Mouse (Mus musculus) urinary bladder, postnatal 4 days (tissue): ENCODE data around the gene Tor1a.

Experiments used
- DNase-seq, 2 experiments: peaks; one replicate each; pipeline ENCODE4 v3.0.0; 2021 to 2022; ENCODE audit warnings: low spot score in 2 of 2

The Tor1a gene

DNA sequence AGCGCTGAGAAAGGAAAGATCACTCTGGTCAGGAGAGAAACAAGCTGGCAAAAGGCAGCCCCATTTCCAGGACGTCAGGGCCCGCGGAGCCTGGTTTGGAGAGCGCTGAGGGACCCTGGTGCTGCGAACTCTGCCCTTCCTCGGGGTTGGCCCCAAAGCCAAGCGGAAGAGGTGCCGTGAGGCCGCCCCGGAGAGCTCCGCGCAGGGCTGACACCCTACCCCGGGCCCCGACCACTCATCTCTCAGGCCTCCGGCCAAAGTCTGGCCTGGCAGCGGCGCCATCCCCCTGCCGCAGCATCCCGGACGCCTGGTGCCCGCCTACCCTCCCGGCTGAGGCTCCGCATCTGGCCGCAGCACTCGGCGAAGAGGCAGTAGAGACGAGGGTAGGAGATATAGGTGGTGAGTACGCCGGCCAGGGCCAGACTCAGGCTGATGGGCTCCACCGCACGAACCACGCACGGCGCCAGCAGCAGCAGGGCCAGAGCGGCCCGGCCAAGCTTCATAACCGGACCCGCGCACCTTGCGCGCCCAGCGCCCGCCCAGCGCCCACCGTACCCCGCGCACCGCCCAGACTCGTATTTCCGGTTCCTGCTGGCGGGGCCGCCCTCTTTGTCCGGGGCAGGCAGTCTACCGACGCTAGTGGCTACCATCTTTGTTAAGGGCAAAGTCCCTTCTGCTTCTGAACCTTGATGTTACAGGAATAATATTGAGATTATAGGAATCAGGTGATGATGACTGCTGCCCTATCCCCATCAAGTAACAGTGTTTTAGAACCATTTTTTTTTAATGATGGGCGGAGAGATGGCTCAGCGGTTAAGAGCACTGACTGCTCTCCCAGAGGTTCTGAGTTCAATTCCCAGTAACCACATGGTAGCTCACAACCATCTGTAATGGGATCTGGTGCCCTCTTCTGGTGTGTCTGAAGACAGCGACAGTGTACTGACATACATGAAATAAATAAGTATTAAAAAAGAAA lies at the start of gene Tor1a:
Gene Tor1a, minus strand, starts transcription at position 582 of the 976 bp plus-strand sequence.
- DNase-seq: peak; percentile 84 to 89

DNA sequence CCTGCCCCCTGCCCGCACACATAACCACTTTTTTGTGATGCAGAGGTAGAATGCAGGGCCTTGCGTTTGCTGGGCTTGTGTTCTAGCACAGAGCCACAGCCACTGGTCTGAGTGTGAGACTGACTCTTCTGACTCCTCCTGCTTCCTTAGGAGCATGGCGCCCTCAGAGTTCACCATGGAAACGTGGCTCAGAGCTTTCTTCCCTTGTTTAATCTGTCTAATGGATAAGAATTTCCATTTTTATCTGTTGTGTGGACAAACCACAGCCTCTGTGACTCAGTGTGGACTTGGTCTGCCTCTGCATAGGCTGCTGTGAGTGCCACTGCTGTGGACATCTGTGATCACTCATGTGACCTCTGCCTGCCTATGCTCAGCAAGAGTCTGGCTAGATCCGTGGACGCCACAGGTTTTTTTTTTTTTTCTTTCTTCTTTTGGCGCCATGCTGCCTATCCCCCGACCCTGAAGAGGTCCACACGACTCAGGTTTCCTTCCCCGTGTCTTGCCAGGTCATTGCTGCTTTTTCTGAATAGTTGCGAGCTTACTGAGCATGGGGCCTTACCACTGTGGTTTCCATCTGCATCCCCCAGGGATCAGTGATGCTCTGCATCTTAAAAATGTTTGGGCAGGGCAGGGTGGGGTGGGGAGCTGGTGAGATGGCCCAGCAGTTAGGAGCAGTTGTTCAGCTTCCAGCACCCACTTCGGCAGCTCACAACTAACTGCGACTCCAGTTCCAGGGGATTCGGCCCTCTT lies 45.8 kb upstream of the Tor1a start:
- no peak for DNase-seq

DNA sequence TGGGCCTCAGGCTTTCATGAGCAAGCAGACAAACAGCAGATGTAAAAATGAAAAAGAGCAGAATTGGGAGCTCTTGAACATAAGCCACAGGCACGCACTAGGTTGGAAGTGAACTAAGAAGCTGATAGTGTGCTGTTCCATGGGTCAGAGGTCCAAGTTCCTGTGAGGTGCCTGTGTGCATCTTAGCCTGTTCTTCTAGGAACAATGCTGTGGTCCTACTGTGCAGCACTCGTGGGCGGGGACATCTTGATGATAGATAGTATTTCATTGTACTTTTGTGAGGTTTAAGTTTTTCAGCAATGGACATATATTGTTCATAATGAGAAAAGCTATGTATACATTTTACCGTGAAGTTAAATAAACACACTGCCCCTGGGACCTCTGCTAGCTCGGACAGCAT lies 39.5 kb upstream of the Tor1a start:
- no peak for DNase-seq

DNA sequence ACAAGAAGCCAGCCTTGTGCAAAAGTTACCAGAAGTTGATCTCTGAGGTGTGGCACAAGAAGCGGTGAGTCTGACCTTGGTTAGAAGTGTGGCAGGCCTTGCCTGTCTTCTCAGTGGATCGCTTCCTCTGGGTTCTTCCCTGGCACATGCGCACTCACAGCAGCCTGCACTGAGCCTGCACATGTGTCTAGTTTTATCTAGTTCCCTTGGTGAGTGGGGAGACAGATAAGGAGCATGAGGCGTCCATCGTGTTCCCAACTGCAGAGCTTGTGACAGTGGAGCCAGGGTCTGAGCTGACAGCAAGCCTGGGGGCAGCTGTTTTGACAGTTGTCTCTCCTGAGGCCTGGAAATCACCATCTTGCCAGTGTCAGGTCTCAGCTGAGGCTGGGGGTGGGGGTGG lies 38.7 kb upstream of the Tor1a start:
- no peak for DNase-seq

DNA sequence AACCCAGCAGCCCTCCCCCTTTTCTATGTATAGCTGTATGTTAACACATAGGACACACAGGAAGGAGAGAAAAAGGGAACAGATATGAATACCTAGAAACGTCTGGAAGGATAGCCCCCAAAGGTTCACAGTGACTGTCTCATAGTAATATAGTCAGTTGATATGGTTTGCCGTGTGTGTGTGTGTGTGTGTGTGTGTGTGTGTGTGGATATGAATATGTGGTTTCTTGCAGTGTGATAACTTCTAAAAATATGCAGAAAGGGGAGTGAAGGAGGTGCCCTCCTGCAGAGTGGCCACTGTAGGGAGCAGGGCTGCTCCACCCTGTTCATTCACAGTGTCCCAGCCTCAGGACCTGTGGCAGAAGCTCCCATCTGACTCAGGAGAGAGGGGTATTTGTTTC lies 37.7 kb upstream of the Tor1a start:
- DNase-seq: no peak

DNA sequence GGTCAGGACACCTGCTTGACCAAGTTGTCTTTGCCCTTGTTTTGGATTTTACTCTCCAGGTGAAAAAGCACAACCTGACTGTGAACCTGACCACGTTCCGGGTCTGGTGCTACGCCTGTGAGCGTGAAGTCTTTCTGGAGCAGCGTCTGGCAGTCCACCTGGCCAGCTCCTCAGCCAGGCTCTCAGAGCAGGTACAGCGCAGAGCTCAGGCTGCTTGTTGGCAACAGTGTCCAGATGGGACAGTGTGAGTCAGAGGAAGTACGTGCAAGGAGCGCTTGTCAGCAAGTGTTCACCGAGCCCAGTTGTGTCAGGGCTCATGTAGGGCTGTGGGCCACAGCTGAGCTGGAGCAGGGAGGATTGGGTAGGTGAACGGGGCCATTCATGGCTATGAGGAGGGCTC lies 35.1 kb upstream of the Tor1a start:
- no peak for DNase-seq

DNA sequence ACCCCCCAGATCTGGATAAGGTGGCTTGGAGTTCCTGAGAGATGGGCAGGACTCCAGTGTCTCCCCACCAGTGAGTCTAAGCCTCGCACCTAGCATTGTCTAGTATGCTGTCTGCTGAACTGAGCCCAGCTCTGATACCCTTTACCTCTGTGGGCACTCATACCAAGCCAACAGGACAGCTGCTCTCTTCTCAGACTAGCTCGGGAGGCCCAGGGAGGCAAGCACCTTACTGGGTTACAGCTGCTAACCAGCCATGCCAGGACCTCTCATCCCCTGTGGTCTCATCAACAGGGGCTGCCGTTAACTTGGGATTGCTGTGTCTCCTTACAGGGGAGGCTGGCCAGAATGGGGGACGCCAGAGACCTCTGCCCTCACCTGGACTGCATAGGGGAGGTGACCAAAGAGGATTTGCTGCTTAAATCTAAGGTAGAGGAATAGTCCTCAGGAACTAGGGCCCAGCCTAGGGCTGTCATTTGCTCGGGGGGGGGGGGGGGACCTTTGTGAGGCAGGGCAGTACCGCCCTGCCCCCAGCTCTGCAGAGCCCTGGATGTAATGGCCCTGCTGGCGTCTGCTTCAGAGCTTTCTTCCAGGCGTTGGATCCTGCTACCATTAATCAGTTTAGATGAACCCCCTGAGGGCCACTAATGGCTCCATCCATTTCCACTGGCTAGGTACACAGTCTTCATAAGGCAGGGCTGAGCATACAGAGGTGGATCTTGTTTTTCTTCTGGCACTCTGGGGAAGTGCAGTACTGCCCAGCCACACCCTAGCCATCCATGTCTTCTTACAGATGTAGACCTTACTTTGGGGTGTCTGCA lies 30.9 kb upstream of the Tor1a start:
- DNase-seq: no peak

DNA sequence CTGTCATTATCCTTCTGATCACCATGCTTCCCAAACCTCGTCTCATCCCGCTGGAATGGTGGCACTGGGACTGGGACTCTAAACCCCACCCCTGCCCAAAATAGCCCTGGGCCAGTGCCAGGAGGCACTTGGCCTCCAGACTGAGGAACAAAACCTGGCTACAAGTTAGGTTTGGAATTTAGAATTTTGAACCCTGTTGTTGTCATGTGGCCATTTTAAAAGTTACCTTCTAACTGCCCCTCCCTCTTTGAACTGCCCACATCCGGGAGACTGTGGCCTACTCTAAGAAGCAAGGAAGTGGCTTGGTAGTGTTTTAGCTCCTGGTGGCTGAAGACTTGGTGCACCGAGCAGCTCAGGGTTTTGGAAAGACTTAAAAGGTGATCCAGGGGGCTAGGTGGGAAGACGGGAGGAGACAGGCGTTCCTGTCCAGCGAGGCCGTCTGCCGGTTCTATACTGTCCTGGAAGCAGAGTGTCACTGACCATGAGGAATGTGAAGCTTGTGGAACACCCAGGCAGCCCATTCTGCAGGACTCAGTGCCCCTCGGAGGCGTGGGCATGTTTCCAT lies 27.8 kb upstream of the Tor1a start:
- DNase-seq: no peak

DNA sequence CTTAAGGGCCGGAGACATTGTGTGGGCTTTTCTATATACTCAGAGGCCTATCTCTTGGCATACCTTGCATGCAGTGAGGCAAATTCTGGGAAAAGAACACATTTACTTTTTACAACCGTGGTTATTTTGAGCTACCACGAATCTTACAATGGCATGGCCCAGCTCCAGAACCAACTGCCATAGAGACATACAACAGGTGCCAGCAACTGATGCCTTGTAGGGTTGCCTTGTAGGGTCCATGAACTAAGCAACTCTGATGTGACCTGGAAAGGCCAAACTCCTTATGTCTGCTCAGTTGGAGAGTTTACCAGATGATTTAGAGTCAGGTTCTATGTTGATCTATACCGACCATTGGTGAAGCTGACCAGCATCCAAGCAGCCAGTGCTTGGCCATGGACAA lies 27.1 kb upstream of the Tor1a start:
- no peak for DNase-seq

DNA sequence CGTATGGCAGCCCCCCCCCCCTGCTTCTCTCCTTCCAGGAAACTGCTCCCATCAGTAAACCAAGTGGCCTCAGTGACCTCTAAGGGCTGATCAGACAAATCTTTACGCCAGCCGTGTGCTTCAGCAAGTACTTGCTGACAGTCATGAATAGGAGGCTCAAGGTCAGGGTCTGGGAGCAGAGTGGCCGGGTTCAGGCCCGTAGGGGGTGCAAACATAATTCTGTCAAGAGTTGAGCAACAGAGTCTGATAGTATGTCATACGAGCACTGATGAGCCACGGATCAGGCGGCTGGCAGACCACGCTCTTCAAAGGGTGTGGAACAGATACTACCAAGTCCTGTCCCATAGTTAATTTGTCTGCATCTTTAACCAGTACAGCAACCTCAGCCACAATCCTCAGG lies 22.5 kb upstream of the Tor1a start:
- no peak for DNase-seq

DNA sequence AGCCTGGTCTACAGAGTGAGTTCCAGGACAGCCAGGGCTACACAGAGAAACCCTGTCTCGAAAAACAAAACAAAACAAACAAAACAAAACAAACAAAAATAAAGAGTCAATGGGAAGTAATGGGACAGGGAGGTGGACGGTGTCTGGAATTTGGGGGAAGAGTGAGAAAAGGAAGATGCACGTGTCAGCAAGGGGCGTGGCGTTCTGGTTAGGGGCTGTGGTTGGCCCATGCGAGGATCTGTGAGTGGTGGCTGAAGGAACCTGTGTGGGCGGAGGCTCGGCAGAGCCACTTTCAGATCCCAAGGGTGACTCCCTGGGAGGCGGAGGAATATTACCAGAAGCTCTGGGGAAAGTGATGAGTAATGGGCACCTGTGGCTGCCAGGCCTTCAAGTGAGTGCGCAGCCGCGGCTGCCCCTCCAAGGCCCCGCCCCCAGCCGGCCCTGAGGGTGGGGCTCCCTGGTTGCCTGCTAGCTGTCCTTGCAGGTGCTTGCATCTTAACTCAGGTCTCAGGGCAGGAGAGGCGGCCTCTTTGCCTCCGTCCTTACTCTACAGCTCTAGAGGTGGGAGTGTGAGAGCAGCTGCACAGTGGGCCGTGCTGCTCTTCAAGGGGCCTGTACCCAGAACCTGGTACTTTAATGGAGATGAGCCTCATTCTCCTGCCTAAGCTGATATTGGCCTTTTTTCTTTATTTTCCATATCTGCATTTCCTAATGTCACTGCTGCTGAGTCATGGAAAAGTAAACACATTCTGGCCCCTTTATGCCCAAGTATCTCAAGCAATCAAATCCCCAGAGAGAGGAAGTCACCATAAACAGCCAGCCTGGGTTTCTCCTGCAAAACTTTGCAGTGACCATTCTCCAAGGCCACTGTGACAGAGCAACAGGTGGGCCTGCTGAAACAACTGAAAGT lies 17.6 kb upstream of the Tor1a start:
- peak in 1 of 2 experiments; percentile 66 for DNase-seq

DNA sequence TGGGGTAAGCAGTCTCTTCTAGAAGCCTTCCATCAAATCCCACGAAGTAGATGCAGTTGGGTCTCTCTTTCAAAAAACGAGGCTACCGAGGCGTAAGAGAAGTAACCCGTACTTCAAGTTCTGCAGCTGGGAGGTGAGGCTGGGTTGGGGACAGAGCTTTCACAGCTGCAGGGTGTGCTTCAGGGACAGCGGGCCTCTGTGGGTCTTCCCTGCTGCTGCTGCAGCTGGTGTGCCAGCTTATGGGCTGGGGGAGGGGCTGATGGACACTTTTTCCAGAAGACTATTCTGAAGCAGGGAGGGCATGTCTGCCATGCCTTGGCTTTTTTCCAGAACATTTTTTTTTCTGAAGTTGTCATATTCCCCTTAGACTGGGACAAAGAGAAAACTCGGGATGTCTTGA lies 15.3 kb upstream of the Tor1a start:
- DNase-seq: no peak

DNA sequence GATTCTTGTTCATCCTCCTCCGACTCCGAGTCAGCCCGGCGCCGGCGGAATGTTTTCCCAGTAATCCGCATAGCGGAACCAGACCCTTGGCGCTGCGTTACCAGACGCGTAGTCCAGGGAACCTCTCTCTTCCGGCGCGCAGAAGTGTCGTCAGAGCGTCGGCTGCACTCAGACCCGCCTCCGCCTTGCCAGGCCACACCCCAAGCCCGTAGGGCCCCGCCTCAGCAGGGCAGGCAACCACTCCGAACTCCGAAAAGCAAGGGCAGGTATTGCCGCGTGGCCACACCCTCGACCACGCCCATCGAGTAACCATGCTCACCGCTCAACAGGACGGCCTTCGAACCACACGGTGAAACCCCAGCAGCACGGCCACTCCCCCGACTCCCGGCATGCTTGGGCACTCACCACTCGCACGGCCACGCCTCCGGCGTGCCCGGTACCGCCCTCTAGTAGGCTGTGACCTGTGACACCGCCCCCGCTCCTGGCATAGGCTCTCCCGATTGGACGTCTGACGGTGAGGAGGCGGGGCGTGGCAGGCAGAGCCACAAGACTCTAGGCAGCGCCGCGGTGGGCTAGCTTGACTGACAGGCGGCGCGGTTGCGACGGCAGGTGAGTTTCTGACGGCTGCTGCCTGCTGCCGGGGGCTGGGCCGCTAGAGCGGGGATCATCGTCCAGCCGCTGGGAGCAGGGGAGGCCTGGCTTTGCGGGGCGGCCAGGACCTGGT lies 14.2 kb upstream of the Tor1a start, which contains the start of the genes BC005624 and Usp20:
Gene BC005624, minus strand, starts transcription at position 412 of the 724 bp plus-strand sequence.
Gene Usp20, plus strand, starts transcription at position 490 of the 724 bp plus-strand sequence.
- peak; percentile 99 for DNase-seq

DNA sequence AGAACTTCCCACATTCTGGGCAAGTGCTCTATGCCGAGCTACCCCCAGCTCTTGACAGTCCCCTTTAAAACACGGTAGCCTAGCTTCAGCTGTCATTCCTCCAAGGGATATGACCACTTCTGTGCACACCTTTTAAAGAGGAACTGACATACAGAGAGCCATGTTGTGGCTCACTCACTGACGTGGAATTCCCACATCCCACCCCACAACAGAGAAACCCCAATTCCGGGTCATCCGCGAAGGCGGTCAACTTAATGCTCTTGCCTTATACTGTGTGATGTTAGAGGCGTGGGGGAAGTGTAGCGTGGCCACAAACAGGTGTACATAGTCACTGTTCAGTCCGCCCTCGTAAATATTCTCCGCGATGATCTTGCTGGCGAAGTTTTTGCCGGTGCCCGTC lies 907 bp downstream of the Tor1a start:
- DNase-seq: no peak

DNA sequence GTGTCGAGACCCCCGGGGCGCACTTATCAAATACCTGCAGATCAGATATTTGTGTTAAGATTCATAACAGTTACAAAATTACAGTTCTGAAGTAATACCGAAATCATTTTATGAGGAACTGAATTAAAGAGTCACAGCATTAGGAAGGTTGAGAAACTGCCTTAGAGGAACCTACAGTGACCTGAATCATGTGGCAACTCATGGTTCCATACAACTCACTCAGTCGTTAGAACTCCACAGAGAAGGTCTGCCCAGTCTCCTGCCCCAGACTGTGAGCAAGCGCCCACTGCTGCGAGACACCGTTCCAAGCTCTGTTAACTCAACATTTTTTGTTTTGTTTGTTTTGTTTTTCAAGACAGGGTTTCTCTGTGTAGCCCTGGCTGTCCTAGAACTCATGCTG lies 2.1 kb downstream of the Tor1a start:
- no peak for DNase-seq

DNA sequence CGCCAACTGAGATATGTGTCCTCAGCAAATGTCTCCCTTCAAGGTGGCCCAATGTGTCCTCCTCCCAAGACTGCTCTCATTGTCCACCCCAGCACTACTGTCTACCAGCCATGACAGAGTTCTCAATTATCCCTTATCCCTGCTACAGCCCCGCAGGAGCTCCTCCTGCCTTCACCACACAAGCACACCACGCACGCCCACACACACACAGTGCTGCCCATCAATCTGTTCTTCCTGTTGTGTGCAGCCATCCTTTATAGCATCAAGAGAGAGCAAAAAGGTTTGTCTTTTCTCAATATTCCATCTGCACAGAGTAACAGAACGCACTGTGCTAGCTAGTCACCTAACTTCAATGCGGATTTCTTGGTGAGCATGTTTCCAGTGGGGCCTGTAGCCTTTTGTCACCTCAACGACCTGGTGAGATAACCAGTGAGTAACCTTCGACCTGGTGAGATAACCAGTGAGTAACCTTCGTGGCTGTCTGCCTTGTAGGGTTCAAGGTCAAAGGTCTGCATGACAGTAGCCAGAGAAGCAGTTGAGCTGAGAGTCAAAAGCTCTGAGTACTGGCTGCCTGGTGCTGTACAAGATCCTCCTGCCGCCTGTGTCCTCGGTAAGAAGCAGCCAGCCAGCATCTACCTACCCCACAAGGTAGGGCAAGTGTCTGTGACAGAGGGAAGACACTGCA lies 5.0 kb downstream of the Tor1a start:
- DNase-seq: no peak

DNA sequence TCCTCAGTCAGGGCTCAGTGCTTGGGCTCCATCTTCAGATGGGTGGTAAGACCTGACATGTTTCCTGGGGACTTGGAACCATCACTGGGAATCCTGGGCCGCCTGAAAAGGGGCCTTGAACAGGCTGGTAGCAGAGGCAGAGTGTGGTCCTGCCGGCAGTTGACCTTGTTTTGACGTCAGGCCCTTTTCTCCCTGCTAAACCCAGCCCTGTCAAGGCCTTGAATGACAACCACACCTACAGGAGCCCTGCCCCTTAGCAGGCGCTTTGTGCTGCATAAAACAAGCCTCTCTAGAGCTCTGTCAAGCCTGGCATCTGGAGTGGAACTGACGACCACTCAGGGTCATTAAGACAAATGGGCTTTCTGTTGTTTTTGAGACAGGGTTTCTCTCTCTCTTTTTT lies 7.9 kb downstream of the Tor1a start:
- no peak for DNase-seq

DNA sequence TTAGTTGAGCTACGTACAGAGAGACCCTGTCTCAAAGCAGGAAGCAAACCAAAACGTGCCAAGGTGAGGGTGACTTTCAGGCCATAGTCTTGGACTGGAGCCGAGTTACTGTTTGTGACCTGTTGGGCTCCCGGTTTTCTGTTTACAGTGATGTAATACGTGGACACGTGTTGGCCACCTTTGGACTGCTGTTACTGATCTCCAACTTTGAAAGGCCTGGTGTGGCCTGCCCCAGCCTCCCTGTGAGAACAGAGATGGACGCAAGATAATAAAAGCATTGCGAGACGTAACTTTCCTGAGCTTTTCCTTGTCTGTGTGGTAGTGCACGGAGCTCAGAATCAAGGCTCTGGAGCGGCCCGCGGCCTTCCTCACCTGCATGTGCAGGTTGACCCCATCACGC lies 9.0 kb downstream of the Tor1a start:
- DNase-seq: no peak

DNA sequence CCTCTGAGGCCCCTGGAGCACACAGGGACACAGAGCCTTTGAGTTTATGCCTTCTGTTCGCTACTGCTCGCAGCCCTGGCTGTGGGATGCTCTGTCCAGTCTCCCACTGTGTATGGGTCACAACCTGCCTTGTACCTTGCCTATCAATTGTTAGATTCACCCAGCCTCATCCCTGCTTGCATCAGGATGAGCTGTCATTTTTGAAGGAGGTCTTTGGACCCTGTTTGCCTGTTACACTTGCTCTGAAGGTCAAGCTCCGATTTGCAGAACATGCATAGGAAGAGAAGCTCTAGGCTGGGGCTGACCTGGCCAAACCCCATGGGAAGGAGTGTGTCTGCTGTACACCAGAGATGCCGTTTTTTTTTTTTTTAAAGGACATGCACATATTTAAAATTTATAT lies 10.2 kb downstream of the Tor1a start:
- no peak for DNase-seq
